8 mouse cellular contexts compared by ENCODE assay signal in the genomic region with DNA sequence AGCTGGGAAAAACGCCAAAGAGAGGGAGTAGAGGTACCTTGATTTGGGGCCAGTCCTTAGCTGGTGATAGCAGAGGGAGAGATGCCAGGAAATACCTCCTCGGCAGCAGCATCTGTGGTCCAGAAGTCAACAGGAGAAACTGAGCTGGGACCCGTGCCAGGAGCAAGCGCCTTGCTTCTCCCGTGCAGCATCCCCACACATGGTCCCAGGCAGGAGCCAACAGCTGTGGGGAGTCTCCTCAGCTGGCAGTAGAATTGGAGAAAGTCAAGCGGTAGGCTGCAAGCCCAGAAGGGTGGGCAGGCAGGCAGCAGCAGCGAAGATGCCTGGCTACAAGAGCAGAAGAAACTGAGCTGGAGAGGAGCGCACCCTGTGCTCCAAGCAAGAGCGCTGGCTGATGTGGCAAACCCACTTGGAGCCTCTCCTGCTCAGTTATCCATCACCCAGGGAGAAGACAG. TPM values are rescaled to one million over a fixed set of nuclear protein-coding genes. Genes with fewer than 3 reads are reported as not detected.
A peak's percentile ranks its signal among the peaks of the same experiment; 100 is the strongest.
DNase-seq lines count a peak whose midpoint lies in the region; ATAC-seq and TF ChIP-seq lines count a peak whose summit lies in the region.

A gene (minus strand): TSS at position 427 of the 455 bp plus-strand sequence.

- no peak for TF ChIP-seq CTCF in bone marrow macrophage, adult 2 months (IDR thresholded peaks at IDR 0.05; ENCODE audit: low read depth, low read length)

- peaks cover 9% of the 10 kb centered on the region; the same call in 1 of the 2 replicates for H3K4me1 ChIP-seq in bone marrow macrophage, adult 2 months (ENCODE audit: control insufficient read depth, insufficient read depth, low read length)
- peaks cover 27% of the 10 kb centered on the region for H3K4me1 ChIP-seq in limb, embryonic 10.5 days
- peaks cover 23% of the 10 kb centered on the region for H3K4me1 ChIP-seq in midbrain, embryonic 12.5 days
- peaks cover 16% of the 10 kb centered on the region for H3K4me1 ChIP-seq in stomach, embryonic 14.5 days (ENCODE audit: control insufficient read depth, insufficient read depth, low read length)

- TF ChIP-seq POLR2A in bone marrow macrophage, adult 2 months (IDR thresholded peaks at IDR 0.05; ENCODE audit: borderline replicate concordance, low read depth, low read length), result no peak

- WGBS in limb, embryonic 10.5 days, result 6% methylated on average over 9 of the region's 9 CpGs
- WGBS in midbrain, embryonic 12.5 days, result 2% methylated on average over 9 of the region's 9 CpGs
- WGBS in stomach, embryonic 14.5 days, result 2% methylated on average over 9 of the region's 9 CpGs

- peak within 1 kb of the TSS; percentile 58 for H3K4me3 ChIP-seq in bone marrow macrophage, adult 2 months (ENCODE audit: insufficient read depth, low read length)
- peak within 1 kb of the TSS; percentile 64 for H3K4me3 ChIP-seq in limb, embryonic 10.5 days
- peak within 1 kb of the TSS; percentile 63 for H3K4me3 ChIP-seq in midbrain, embryonic 12.5 days
- H3K4me3 ChIP-seq in stomach, embryonic 14.5 days (ENCODE audit: low read depth, low read length), result peak within 1 kb of the TSS; percentile 53

- peaks cover 76% of the 10 kb centered on the region for H3K27me3 ChIP-seq in limb, embryonic 10.5 days (ENCODE audit: low read depth, poor library complexity, severe bottlenecking)
- H3K27me3 ChIP-seq in midbrain, embryonic 12.5 days, result peaks cover 65% of the 10 kb centered on the region
- peaks cover 32% of the 10 kb centered on the region for H3K27me3 ChIP-seq in stomach, embryonic 14.5 days (ENCODE audit: control insufficient read depth, insufficient read depth, low read length)

- no peak within 1 kb of the TSS for H3K27ac ChIP-seq in bone marrow macrophage, adult 2 months (ENCODE audit: insufficient read depth, low read depth, low read length)
- 0 out of 2 replicates have a peak within 1 kb of the TSS, but pooled peaks have one; percentile 74 for H3K27ac ChIP-seq in limb, embryonic 10.5 days
- no peak within 1 kb of the TSS for H3K27ac ChIP-seq in midbrain, embryonic 12.5 days (replicated peaks)
- H3K27ac ChIP-seq in stomach, embryonic 14.5 days (ENCODE audit: low read length), result peak within 1 kb of the TSS; percentile 27; the same call in 1 of the 2 replicates

- peak within 1 kb of the TSS; percentile 50; the same call in 1 of the 2 replicates for H3K9ac ChIP-seq in midbrain, embryonic 12.5 days (replicated peaks)
- no peak within 1 kb of the TSS for H3K9ac ChIP-seq in stomach, embryonic 14.5 days (replicated peaks; ENCODE audit: low read depth, low read length)

- H3K36me3 ChIP-seq in limb, embryonic 10.5 days, result no peaks in the 10 kb centered on the region
- no peaks in the 10 kb centered on the region for H3K36me3 ChIP-seq in midbrain, embryonic 12.5 days
- no peaks in the 10 kb centered on the region for H3K36me3 ChIP-seq in stomach, embryonic 14.5 days (ENCODE audit: control insufficient read depth, insufficient read depth, low read length)

- DNase-seq in embryo, embryonic 9.5 days (ENCODE audit: extremely low spot score), result peak; percentile 21
- peak; percentile 97 for DNase-seq in heart, adult 11 months
- DNase-seq in kidney, adult 18-20 months, result peak; percentile 27
- peak; percentile 48 for DNase-seq in limb, embryonic 10.5 days (ENCODE audit: low spot score)

- 0 out of 2 replicates have a peak, but pooled peaks have one; percentile 7 for ATAC-seq in midbrain, embryonic 12.5 days (ENCODE audit: low FRiP score, low read depth)
- ATAC-seq in stomach, embryonic 14.5 days (ENCODE audit: insufficient number of reproducible peaks, insufficient read depth, low FRiP score, low read depth), result peak; percentile 76
- no peak for ATAC-seq in activated CD4-positive, CD25-positive, alpha-beta regulatory T cell, adult 4 months

- no peaks in the 10 kb centered on the region for H3K9me3 ChIP-seq in limb, embryonic 10.5 days (replicated peaks)
- no peaks in the 10 kb centered on the region for H3K9me3 ChIP-seq in midbrain, embryonic 12.5 days
- no peaks in the 10 kb centered on the region for H3K9me3 ChIP-seq in stomach, embryonic 14.5 days (ENCODE audit: control insufficient read depth, low read depth, low read length)

- peak within 1 kb of the TSS; percentile 99 for H3K4me2 ChIP-seq in midbrain, embryonic 12.5 days (replicated peaks)
- H3K4me2 ChIP-seq in stomach, embryonic 14.5 days (replicated peaks; ENCODE audit: low read depth, low read length), result peak within 1 kb of the TSS; percentile 98

RNA-seq across cellular contexts. Expression of the gene that starts here (rescaled TPM):
- not detected in 2 replicates for polyA plus RNA-seq in bone marrow macrophage, adult 2 months (2012; ENCODE audit: insufficient read depth, insufficient read length, missing spikeins)
- polyA plus RNA-seq in limb, embryonic 10.5 days (2016; fragmentation: Nextera tagmentation; extraction: Ambion mirVana), result 0.05 and 0.15 TPM in 2 replicates
- 0.43 and 0.80 TPM in 2 replicates for polyA plus RNA-seq in midbrain, embryonic 12.5 days (2016; fragmentation: Nextera tagmentation; extraction: Ambion mirVana)
- 2.1 and 3.7 TPM in 2 replicates for polyA plus RNA-seq in stomach, embryonic 14.5 days (2014; fragmentation: Nextera tagmentation; extraction: Ambion mirVana)
- not detected for polyA plus RNA-seq in activated CD4-positive, CD25-positive, alpha-beta regulatory T cell, adult 4 months (2017; shearing (Covaris generic))

Comparison
In these comparisons a context has a peak if more than half of its experiments do, and no peak if none do; other contexts are left out.
1. Peak in DNase-seq, H3K4me3 ChIP-seq and H3K27ac ChIP-seq in limb, embryonic 10.5 days; RNA of the gene not detected or under 1 TPM.
2. Peak in ATAC-seq, H3K4me3 ChIP-seq, H3K9ac ChIP-seq and H3K4me2 ChIP-seq in midbrain, embryonic 12.5 days; RNA of the gene not detected or under 1 TPM.
3. DNase-seq: peak in every context shown above with its lines; median percentile 97 in heart, adult 11 months; 48 in limb, embryonic 10.5 days; 27 in kidney, adult 18-20 months; 21 in embryo, embryonic 9.5 days.